Mouse (Mus musculus) left cerebral cortex, postnatal 4 days (tissue): ENCODE measurements around the gene Myo3b. TPM values are rescaled to one million over a fixed set of nuclear protein-coding genes. Genes with fewer than 3 reads are reported as not detected.
"Not testable (repeated sequence)": the region's sequence is repeated elsewhere in the genome, so short reads cannot be mapped to it uniquely, and the experiment has no call there.

ENCODE experiments used
- DNase-seq: peaks from one replicate; pipeline ENCODE4 v3.0.0-alpha.2; 2022
- intact Hi-C: fragments of 180-260 bp; cut with DNase I; formaldehyde crosslinking; loops from one replicate; pipeline ENCODE4 v1.15.1; 2025
- total RNA-seq, 2 experiments: library from RNA; stranded (reverse); gene quantifications; 2 replicates each; pipeline ENCODE4 v1.2.3; 2021

Myo3b gene
- total RNA-seq, 2 experiments from 2014 or later: 1.1 to 1.3 TPM

DNA sequence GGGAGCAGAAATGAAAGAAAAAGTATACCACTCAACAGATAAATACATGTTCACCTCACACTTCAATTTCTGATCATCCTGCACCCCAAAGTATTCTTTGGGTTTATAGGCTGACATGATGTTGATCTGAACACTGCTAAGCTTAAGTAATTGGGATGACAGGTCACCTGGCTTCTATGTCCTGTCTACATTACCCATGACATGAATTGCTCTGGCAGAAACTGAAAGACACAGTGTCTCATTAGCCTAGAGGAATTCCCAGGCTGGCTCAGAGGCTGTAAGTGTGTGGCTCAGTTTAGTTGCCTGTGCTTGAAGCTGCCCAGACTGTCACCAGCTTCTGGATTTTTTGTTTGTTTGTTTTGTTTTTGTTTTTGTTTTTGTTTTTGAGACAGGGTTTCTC, 139.3 kb downstream of the Myo3b start:
- intact Hi-C loops: no loop called here
- DNase-seq: no peak

DNA sequence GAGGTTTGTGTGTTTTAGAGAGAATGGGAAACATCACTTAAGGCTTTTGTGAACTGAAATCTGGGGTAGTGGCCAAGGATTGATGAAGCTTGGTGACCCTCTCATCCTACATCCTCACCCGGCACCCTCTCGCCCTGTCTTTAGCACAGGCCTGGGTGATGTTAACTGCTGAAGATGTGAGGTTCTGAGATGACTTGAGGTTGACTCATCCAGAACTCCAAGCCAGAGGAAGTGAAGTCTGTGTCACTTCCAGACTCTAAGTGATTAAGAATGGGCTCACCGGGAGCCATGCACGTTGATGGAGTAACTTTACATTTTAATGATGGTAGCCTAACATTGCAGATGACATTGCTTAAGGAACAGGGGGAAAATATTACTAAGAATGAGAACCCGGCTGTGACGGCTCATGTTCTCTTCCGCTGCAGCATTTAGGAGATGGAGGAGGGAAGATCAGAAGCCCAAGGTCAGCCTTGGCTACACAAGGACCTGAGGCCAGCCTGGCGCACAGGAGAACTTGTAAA, 143.3 kb downstream of the Myo3b start:
- no peak for DNase-seq
- intact Hi-C loops: no loop called here

DNA sequence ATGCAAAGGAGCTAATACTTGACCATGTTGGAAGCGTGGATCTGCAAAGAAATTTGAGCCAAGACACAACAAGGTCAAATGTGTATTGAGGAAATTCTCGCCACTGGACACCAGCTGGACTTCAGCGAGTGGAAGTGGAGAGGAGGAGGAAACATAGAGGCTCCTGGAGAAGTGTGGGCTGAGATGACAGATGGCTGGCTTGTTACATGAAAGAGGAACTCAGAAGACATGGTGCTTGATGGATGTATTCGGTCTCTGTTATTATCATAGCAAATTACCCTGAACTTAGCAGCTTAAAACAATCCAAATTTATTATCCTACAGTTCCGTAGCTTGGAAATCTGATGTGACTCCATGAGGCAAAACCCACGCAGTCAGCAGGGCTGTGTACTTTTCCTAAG, 148.1 kb downstream of the Myo3b start:
- intact Hi-C loops: no loop called here

DNA sequence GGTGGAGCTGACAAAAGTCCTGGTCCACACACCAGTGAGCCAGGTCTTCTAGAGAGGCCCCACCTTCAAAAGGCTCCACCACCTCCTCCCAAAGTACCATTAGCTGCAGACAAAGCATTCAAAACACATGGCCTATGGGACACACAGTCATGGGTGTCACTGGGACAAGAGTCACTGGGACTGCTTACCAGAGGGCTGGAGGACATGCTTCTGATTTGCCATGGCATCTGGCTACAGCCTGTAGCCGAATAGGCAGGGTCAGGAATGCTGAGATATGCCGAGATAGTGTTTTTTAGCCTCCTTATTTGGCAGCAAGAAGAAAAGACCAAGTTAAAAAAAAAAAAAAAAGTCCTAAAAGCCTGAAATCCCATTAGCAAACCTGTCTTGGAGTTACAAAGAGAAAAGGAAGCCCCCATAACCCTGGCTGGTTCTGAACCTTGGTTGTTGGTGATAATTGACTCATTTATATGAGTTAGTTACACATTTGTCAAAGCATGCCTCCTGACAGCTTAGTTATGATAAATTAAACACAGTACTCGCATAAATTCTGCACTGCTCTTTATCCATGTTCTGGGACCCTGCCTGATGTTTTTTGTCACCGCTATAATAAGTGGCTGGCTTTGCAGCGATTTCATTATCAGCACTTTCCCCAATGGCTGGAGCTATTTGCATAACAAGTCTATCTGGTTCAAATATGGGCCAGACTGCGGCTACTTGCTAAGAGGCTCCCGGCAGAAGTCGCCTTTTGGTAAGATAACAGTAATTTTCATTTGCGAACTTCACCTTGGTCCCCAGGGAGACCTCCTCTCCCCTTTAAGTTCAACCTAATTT, 156.7 kb downstream of the Myo3b start:
- no peak for DNase-seq
- intact Hi-C loops: no loop called here

More for the DNA sequence above, 148.1 kb downstream of the Myo3b start:
- DNase-seq: no peak

DNA sequence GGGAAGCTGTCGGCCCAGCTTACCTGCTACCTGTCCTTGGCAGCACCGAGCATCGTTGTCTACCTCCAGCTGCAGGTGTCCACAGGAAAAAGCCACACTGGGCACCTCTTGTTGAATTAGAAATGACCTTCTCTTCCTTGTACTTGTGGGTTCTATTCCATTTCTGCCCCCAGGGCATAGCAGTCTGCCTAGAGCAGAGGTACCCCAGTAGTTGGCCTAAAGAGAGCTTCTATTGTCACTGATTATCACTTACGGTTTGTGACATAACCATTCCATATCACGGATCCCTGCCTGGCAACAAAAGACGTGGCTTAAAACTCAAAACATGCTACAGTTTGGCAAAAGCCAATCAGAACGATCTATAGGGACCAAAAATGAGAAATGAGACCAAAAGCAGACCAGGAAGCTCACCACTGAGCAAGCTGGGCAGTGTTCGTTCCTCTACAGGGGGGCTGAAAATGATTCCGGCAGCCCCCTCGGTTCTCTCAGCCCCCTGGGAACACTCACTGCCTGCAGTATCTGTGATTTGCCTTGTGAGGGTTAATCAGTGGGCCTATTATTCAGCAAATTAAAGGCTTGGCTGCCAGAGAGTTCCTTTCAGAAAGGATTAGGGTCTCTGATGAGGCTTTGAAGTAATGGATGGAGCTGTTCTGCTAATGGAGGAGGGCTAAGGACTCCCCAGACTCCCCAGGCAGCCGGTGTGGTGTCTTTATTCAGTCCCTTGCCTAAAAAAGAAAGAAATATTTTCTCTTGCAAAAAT, 163.1 kb downstream of the Myo3b start:
- DNase-seq: no peak
- intact Hi-C loops: no loop called here

DNA sequence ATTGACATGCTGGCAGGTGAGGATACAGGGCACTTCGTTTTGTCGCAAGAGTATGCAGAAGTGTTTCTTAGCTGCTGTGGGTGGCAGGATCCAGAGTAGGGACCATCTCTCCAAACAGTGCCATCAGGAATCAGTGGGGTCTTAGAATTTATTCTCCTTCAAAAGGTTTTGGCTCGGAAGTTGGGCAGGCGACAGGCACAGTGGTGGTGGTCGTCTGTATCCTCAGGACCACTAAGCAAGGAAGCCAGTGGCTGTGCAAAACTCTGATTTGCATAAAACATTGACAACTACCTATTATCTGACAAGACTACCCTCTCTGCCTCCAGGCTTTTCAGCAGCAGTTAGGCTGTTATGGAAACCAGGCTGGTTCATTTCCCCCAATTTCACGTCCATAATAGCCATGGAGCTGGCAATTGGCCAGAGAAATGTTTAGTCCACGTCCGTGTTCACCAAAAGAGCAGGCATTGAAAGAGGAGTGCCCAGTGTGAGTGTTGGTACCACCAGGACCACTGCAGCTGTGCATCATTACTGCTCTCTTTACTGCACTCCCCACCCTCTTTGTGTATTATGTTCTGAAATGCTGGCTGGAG, 163.7 kb downstream of the Myo3b start:
- intact Hi-C loops: no loop called here
- DNase-seq: peak; percentile 17

DNA sequence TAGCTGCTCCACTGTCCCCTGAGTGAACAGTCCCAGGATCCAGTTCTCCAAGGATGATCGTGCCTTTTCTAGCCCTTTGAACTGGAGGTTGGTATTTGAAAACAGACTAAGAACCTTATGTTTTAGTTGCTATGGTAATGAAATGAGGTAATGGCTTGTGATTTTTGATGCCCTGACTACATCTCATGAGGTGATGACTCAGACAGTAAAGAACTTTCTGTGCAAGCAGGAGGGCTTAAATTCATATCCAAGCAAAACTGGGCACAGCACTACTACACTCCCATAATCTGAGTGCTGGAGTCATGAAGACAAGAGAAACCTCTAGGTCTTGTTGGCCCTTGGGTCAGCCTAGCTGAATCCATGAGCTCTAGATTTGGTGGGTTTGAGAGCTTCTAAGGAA, 169.5 kb downstream of the Myo3b start:
- intact Hi-C loops: no loop called here
- DNase-seq: no peak

DNA sequence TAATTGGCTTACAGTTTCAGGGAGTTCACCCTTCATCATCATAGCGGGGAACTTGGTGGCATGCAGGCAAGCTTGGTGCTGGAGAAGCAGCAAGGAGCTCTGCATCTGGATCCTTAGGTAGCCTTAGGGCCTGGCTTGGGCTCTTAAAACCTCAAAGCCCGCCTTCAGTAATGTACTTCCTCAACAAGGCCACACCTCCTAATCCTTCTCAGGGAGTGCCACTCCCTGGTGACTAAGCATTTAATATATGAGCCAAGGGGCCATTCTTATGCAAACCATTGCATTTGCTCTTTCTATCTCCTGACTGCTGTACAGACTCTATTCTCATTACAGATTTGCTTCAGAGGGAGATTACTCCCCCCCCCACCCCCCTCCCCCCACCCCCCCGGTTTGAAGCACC, 170.9 kb downstream of the Myo3b start:
- no peak for DNase-seq
- intact Hi-C loops: loop anchor here (10.0 kb wide), 1 partner anchor 55 kb away; no protein-coding TSS in a partner anchor

DNA sequence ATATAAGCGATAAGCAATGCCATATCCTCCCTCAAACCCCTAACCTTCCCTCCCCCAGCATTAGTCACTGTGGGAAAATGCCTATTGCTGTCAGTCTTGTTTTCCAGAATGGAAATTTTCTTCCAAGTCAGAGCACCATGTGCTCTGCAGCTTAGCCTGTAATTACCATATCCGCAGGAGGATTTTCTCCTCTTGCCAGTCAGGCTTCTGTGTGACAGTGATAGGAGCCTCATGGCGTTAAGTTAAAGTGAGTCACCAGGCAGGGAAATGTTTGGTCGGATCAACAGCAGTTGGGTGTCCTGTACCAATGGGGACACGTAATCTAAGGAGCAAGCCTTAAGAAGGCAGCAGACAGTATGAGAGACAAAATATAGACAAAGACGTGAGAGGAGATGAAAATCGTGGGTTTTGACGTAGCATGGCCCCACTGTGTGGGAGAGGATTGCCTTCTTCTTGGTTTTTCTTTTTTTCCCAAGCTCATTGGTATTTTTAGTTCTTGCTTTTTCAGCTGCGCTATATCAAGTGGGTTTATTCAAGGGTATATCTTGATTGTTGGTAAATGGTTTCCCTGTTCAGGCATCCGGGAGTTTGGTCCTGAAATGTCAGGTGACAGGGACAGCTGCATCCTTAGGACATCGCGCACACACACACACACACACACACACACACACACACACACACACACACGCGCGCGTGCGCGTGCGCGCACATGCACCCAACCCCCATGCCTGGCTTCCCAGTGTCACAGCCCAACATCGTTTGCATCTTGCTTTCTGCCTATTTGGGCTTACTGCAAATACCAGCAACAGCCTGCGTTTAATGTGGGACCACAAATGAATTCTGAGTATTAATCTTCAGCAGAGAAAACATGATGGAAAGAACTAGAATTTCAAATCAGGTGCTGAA, 171.8 kb downstream of the Myo3b start:
- DNase-seq: no peak
- intact Hi-C loops: loop anchor here (10.0 kb wide), 1 partner anchor 56 kb away; no protein-coding TSS in a partner anchor

DNA sequence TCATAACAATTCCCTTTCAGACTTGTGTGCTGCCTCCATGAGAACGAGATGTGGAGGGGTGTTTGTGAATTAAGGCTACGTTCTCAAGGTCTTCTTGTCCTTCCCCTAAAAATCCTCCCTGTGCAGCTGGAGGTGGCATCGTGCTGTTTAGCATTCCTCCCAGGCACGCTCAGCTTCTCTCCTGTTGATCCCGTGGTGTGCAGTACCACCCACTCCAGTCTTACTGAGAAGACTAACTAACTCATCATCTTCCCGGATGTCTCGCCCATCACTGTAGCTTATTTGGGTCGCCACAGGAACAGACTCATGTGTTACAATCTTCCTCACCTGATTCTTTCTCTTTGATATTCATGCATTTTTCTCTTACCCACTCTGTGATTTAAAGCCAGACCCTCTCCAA, 175.5 kb downstream of the Myo3b start:
- intact Hi-C loops: loop anchor here (10.0 kb wide), 1 partner anchor 60 kb away; no protein-coding TSS in a partner anchor
- no peak for DNase-seq

DNA sequence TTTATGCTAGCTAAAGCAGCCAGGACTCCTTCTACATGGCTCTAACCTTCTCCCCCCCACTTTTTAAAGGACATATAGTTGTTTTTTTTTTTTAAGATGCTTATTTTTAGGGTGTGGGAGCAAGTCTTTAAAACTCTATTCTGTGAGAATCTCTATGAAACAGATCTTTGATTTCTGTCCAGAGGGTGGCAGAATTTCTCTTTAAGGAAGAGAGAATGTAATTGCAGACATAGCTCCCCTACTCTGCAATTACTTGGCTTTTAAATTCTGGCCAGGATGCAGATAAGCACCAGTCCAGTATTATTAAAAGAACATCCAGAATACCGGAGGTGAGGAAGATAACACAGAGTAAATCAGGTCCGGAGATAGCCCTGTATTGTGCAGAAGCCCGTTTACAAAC, 178.9 kb downstream of the Myo3b start:
- intact Hi-C loops: loop anchor here (5.0 to 10.0 kb wide), 2 partner anchors 63 to 340 kb away; no protein-coding TSS in a partner anchor
- no peak for DNase-seq

DNA sequence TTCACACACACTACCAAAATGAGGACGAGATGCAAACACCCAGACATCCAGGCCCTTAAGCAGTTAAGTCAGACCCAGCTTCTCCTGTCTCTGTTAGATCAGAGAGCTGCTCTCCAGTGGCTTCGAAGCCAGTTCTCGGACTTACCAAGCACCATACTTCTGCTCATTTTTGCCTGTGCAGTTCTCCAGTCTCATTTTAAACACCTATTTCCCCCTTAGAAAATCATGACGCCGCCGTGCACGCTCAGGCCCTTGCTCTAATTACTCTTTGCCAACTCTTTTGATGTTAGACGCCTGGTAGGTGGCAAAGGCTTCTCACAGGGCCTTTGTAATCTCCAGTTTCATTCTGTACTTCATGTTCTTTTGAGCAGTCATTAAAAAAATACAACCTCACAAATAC, 179.5 kb downstream of the Myo3b start:
- intact Hi-C loops: loop anchor here (5.0 to 10.0 kb wide), 2 partner anchors 64 to 339 kb away; no protein-coding TSS in a partner anchor

DNA sequence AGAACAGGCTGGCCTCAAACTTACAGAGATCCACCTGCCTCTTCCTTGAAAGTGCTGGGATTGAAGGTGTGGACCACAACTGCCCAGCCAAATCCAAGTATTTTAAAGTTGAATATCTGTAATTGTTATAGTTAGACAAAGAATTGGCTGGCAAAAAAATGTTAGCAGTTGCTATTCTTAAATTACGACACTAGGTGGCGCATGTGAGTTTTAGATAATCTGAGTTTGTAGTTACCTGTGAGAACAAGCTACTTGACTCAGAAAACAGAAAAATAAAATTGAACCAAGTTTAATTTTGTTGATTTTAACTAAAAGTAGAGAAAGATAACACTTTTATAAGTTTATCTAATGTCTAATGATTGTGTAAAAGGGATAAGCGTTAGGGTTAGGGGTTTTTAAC, 187.8 kb downstream of the Myo3b start:
- DNase-seq: no peak
- intact Hi-C loops: loop anchor here (5.0 to 10.0 kb wide), 2 partner anchors 99 to 272 kb away; no protein-coding TSS in a partner anchor

More for the DNA sequence above, 179.5 kb downstream of the Myo3b start:
- no peak for DNase-seq

DNA sequence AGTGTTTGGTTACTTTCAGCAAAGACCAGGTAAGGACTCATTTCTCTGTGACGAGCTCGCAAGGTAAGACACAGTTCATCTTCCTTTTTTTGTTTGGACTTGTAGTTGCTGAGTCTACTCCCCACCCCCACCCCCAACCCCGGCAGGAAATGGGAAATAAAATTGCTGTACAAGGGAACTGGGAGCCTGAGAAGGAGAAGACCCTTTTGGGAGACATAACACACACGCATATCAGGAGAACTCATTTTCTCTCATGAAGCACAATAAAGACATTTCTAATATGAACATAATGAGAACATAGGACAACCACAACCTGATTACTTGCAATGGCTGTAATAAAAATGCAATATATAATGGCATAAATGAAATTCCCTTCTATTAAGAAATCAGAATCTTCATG, 195.5 kb downstream of the Myo3b start:
- intact Hi-C loops: not testable (repeated sequence)

DNA sequence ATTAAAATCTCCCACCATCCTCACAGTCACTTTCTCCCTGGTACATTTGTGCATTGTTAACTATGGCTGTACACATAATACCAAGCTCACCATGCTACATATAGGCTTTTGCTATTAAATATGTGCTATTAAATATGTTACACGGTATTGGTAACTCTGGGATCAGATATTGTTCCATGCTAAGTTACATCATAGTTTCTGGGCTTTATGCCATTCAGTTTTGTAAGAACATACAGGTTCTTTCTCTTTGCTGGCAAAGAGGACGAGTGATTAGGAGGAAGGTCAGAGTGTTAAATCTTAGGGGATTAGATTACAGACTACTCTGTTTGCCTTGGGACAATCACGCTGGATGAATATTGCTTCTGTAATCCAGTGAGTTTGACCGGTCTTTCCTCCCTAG, 207.1 kb downstream of the Myo3b start:
- intact Hi-C loops: no loop called here

More for the DNA sequence above, 195.5 kb downstream of the Myo3b start:
- DNase-seq: not testable (repeated sequence)

DNA sequence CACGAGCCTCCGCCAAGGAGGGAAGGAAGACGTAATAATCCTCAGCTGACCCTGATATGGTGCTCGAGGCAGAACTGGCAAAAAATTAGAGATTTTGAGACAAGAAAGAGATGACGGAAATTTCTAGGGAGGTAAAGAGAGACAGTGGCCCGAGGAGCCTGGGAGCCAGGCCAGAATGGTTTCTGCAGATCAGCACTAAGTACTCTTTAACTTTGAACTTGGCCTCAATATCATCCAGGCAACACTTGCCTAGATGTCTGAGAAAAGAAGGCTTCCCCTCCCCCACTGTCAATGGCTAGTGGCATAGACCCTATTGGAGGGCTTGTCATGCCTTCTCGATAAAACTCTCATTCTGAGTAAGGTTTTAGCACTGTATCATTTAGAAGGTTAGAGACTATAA, 209.7 kb downstream of the Myo3b start:
- no peak for DNase-seq
- intact Hi-C loops: no loop called here

More for the DNA sequence above, 207.1 kb downstream of the Myo3b start:
- no peak for DNase-seq

DNA sequence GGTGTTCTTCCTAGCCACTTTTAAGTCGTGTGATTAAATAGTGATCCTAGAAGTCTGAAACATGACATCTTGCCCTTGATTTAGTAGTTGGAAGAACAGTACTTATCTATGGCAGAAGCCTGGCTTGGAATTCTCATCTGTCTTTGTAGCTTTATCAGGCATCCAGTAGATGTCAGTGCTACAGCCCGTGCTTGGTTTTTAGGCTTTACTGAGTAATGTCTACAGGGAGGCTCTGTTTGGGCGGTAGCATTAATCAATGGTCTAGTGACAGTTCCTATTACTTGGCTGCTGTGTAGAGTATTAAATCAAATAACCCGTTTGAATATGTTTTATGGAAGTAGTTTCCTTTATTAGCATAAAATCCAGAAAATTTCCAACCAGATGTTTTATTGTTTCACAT, 210.9 kb downstream of the Myo3b start:
- DNase-seq: no peak
- intact Hi-C loops: loop anchor here (10.0 kb wide), 1 partner anchor 305 kb away; the partner anchor contains the start of gene Gad1

DNA sequence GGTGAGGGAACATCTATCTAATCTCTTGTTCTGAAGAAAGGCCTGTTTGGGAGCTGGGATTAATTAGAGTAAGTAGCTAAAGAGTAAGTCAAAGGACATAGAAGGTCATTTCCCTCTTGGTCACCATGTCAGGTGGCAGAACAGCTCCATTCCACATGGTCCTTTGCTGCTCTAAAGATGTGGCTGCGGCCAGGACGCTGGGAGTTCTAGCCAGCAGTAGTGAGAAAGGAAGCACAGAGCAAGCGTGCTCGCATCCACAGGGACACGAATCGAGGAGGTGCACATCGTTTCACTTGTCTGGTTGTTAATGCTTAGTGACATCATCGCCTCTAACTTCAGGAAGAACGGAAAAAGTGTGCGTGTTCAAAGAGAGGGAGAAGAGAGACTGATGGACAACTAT, 212.3 kb downstream of the Myo3b start:
- DNase-seq: no peak
- intact Hi-C loops: loop anchor here (10.0 kb wide), 1 partner anchor 304 kb away; the partner anchor contains the start of gene Gad1

DNA sequence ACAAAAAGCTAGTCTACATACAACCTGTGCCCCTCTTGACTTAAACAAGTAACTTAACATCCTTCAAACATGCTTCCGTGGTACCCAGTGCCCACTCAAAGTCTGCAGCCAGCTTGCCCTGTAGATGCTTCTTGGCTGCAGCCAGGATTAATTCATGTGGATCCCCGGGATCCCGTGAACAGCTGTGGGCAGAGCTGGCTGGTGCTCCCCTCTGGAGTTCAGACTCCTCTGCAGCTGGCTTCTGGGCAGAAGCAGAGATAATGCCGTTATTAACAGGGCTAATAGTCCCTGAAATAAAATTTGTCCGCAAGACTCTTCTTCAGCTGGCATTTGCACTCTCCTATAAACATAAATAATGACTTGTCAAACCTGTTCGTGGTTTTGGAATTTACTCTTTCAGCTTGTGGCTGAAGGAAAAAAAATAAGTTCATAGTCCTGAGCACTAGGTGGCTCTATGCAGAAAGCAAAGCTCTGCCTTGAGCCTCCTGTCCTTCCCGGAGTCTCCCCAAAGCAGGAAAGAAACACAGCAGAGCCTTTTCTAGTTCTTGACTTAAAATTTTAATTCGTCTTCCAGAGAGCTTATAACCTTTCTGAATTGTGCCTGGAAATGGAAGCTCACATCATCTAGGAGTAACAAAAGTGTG, 220.6 kb downstream of the Myo3b start:
- peak; percentile 30 for DNase-seq
- intact Hi-C loops: loop anchor here (10.0 kb wide), 1 partner anchor 295 kb away; the partner anchor contains the start of gene Gad1
